ENCODE assay signal across 19 mouse cellular contexts in genomic region chr4:48650617-48651360, GRCm38 (mm10). TPM values are rescaled to one million over a fixed set of nuclear protein-coding genes. Genes with fewer than 3 reads are reported as not detected.
"Had no signal": no experiment of that assay in that cellular context is flagged by ENCODE, and none has a peak within 500 bp of the region (broad histone marks: within the 10 kb centered on the region; RNA-seq: fewer than 3 reads in every experiment).

No protein-coding gene starts in this region.

- H3K9me3 ChIP-seq: intestine, embryonic 15.5 days; midbrain, embryonic 13.5 days; neural tube, embryonic 15.5 days had no signal

- H3K9ac ChIP-seq: intestine, embryonic 15.5 days; limb, embryonic 13.5 days; liver, embryonic 14.5 days; midbrain, embryonic 13.5 days; neural tube, embryonic 15.5 days had no signal

- H3K4me1 ChIP-seq: midbrain, embryonic 13.5 days had no signal

- H3K27me3 ChIP-seq: intestine, embryonic 15.5 days; limb, embryonic 13.5 days; midbrain, embryonic 13.5 days; neural tube, embryonic 15.5 days had no signal

- ATAC-seq: intestine, embryonic 15.5 days; lung, postnatal 0 days; midbrain, embryonic 13.5 days had no signal

- H3K4me3 ChIP-seq: intestine, embryonic 15.5 days; limb, embryonic 13.5 days; midbrain, embryonic 13.5 days; neural tube, embryonic 15.5 days had no signal

- DNase-seq: kidney, adult 18-20 months; kidney, postnatal 10 days; layer of hippocampus, adult 9-11 months; layer of hippocampus, postnatal 36 days; left cerebral cortex, postnatal 4 days; lung, adult 2 months; lung, postnatal 36 days; right cerebral cortex, postnatal 25 days; thymus, postnatal 36 days had no signal

- H3K4me2 ChIP-seq: intestine, embryonic 15.5 days; limb, embryonic 13.5 days; midbrain, embryonic 13.5 days; neural tube, embryonic 15.5 days had no signal

- H3K27ac ChIP-seq: intestine, embryonic 15.5 days; limb, embryonic 13.5 days; liver, embryonic 14.5 days; midbrain, embryonic 13.5 days; neural tube, embryonic 15.5 days; stomach, postnatal 0 days had no signal

RNA-seq across cellular contexts. Expression of gene Cavin4, which starts 12.5 kb away (rescaled TPM):
- total RNA-seq: liver, adult 2 months; megakaryocyte progenitor cell, adult 5-6 weeks had no signal
- polyA plus RNA-seq: large intestine, adult 2 months; liver, adult 2 months had no signal
